Mouse (Mus musculus): ENCODE data around the gene Dnah1.
A peak's percentile ranks its signal among the peaks of the same experiment; 100 is the strongest.

The Dnah1 gene

DNA sequence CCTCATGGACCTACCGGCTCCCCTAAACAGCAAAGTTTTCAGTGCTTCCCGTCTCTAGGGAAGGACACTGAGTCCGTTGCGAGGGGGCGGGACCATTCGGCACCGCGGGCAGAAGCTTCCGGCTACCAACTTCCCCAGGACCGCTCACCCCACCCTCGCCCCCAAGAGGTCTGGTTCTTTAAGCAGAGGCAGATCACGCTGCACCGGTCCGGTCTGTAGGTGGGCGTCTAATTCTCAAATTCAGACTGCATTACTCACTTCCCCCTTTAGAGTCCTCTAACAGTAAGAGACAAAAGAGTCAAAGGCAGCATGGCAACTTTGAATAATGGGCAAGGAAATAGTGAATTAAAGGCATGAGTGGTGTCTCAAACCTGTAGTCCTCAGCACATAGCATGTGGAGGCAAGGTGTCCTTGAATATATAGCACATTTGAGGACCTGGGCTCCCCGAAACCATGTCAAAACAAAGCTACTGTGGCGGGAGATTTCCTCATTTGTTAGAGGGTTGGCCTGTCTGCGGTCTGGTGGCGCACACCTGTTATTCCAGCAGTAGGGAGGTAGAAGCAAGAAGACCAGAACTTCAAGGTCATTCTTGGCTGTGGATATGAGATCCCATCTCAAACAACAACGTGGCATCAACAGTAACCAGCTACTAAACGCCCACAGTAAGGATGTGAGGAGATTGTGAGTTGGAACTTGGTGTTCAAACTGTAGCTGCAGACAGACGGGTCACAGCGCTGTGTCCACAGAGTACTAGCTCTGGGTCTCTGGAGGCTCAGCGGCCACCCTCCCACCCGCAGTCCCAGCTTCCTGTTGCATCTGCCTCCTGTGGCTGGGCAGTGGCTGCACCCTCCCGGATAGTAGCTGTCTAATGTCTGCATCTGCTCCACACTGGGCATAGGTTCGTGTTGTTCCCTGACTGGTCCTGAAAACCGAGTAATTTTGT lies at the start of gene Dnah1:
TSS of gene Dnah1 (minus strand) at position 48 of the 944 bp plus-strand sequence.
- peak; percentile 10 for DNase-seq (ENCODE audit: low spot score)

- DNase-seq (ENCODE audit: low spot score), result no peak
These were observed 45.7 kb upstream of the Dnah1 start for GRCm38 (mm10) chr14:31369377-31369776.

DNA sequence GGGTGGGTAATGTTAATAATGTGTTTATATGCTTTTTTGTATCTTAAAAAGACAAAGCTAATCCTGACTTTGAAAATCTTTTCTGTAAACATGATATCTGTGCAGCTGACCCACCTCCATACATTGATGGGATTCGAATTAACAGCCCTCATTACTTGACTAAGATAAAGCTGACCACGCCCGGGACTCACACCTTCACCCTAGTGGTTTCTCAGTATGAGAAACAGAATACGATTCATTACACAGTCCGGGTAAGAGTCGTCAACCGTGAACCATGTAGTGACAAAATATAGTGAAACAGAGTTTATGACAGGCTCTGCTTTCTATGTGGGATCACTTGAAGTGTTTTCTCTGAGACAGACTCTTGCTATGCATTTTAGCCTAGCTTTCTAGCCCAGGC lies 44.3 kb upstream of the Dnah1 start:
- no peak for DNase-seq (ENCODE audit: low spot score)

- DNase-seq (ENCODE audit: low spot score), result no peak
These were observed 41.7 kb upstream of the Dnah1 start for GRCm38 (mm10) chr14:31365350-31365749.

DNA sequence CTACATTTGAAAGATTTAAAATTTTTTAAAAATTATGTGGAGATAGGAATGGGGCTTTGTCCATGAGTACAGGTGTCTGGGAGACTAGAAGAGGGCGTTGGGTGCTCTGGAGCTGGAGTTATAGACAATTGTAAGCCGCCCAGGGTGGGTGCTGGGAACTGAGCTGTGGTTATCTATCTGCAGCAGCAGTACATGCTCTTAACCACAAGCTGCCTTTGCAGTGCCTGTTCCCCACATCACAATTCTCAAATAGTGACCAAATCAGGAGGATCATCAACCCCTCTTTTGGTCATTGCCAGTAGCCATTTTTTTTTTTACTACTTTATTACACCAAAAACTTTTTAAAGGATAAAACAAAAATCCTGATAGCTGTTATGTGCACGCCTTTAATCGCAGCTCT lies 40.9 kb upstream of the Dnah1 start:
- no peak for DNase-seq (ENCODE audit: low spot score)

- no peak for DNase-seq (ENCODE audit: low spot score)
These were observed 38.5 kb upstream of the Dnah1 start for GRCm38 (mm10) chr14:31362236-31362635.

DNA sequence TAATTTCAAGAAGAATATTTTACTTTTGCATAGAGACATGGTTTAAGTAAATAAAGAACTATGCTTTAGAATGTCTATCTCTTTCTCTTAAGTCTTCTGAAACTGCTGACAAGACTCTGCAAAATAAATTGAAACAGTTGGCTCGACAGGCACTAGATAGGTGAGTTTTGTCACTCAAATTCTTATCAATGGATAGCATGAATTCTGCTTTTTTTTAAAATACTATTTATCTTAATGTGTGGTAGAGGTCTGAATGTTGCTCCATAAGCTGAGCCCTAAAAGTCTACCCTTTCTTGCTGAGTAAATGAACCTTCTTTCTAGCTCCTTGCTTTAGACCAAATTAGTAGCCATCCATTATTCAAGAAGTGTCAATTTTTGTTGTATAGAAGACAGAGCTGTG lies 21.7 kb upstream of the Dnah1 start:
- DNase-seq (ENCODE audit: low spot score), result no peak

DNA sequence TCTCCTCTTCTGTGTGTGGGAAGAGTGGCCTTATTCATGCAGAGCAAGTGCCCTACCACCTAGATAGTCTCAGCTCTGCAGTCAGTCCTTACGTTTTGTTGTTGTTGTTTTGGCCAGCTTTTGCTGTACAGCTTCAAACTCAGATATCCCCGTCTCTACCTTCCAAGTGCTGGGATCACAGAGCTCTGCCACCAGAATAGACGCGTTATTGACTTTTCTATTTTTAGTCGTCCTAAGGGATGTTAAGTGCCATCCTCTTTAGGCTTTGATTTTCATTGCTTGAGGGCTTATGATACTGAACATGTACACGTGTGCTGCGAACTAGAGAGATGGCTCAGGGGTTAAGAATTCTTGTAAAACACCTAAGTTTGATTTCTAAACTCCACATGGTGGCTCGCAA lies 19.5 kb upstream of the Dnah1 start:
- no peak for DNase-seq (ENCODE audit: low spot score)

GRCm38 (mm10) chr14:31337947-31338346 lies 14.3 kb upstream of the Dnah1 start:
- DNase-seq (ENCODE audit: low spot score), result no peak

- no peak for DNase-seq (ENCODE audit: low spot score)
These were observed 13.7 kb upstream of the Dnah1 start for GRCm38 (mm10) chr14:31337406-31337805.

DNA sequence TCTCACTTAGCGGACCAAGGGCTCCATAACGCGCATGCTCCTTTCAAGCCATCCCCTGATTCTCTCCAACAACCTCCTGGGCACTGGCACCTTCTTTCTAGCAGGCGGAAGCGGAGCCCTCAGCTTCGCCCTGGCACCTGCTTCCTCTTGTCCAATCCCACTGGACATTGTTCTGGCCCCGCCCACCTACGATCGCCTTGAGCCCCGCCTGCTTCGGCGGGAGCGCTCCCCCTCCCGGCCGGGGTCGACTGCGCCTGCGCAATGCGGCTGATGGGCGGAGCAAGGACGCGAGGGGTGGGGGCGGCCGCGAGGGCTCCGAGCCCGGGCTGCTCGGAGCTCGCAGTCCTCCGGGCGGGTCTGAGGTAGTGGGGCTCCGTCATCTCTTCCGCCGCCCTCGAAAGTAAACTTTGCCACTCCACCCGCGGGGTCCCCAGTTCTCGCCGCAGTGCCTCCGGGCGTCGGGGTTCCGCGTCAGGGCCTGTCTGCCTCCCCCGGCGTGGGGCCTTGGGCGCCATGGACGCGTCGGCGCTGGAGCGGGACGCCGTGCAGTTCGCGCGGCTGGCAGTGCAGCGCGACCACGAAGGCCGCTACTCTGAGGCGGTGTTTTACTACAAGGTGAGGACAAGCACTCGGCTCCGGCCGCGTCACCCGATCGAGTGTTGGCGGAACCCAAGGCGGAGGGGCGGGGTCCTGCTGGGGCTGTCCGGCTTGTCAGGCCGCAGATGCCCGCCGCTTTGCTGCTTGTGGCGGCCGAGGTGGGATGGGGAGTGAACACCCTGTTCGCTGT lies 12.9 kb upstream of the Dnah1 start, which contains the start of gene Capn7:
TSS of gene Capn7 (plus strand) at position 270 of the 787 bp plus-strand sequence.
- DNase-seq (ENCODE audit: low spot score), result peak; percentile 98

- no peak for DNase-seq (ENCODE audit: low spot score)
These were observed 12.1 kb upstream of the Dnah1 start for GRCm38 (mm10) chr14:31335765-31336164.

GRCm38 (mm10) chr14:31330957-31331356 lies 7.3 kb upstream of the Dnah1 start:
- DNase-seq (ENCODE audit: low spot score), result no peak

GRCm38 (mm10) chr14:31329741-31330140 lies 6.0 kb upstream of the Dnah1 start:
- no peak for DNase-seq (ENCODE audit: low spot score)

GRCm38 (mm10) chr14:31327681-31328080 lies 4.0 kb upstream of the Dnah1 start:
- no peak for DNase-seq (ENCODE audit: low spot score)

DNA sequence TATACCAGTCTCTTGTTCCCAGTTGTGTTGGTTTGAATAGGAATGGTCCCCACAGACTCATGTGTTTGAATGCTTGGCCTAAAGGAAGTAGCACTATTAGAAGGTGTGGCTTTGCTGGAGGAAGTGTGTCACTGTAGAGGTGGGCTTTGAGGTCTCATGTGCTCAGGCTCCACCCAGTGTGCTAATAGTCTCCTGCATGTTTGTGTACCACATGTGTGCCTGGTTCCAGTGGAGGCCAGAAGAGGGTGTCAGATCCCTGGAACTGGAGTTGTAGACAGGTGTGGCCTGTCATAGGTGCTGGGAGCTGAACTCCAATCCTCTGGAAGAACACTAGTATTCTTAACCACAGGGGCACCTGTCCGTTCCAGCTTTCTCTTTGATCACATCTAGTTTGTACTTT lies 3.5 kb upstream of the Dnah1 start:
- DNase-seq (ENCODE audit: low spot score), result no peak

GRCm38 (mm10) chr14:31326770-31327169 lies 3.1 kb upstream of the Dnah1 start:
- no peak for DNase-seq (ENCODE audit: low spot score)

DNA sequence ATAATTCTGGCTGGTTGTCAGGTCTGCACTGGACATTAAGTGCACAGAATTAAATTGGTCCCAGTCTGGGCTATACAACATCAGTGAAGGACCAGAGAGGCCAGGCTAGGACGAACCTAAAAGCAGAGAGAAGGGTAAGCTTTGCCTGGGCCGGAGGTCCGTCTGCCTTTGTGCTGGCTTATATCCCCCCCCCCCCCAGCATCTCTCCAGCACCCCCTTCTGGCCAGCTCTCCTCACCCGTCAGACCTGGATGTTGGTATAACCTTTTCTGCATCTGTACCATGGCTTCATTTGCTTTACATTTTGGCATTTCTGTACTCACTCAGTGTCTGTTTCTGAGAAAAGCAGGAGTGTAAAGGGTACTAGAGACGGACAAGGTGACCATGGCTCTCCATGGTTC lies 1.9 kb upstream of the Dnah1 start:
- no peak for DNase-seq (ENCODE audit: low spot score)

DNA sequence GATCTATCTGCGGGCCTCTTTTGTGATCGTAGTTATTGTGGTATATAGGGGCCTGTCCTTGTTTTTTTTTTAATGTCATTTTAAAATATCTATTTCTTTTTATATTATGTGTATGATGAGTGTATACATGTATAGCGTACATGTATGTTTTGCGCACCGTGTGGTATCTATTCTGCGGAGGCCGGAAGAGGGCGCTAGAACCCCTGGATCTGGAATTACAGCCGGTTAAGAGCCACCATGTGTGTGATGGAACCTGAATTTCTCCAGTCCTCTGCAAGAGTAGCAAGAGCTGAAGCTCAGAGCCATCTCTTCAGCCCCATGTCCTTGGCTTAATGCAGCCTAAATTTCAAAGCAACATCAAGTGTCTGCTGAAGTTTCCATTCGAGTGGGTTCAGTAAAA lies 1.2 kb upstream of the Dnah1 start:
- DNase-seq (ENCODE audit: low spot score), result no peak

DNA sequence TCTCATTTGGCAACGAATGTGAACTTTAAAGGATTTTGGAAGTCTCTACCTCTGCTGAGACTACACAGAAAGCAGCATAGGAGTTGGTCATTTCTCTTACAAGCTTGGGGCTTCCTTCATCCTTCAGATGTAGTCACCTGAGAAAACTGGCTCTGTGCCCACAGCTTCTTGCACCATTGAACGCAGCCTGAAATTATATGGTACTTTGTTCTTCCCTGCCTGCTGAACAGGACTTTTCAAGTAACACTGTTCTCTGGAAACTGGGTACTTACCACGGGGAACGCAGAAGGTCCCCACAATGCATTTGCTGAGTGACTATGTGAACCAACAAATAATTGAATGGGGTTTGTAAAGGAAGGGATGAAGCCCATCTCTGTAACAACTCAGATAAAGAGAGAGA lies 507 bp downstream of the Dnah1 start:
- no peak for DNase-seq (ENCODE audit: low spot score)

DNA sequence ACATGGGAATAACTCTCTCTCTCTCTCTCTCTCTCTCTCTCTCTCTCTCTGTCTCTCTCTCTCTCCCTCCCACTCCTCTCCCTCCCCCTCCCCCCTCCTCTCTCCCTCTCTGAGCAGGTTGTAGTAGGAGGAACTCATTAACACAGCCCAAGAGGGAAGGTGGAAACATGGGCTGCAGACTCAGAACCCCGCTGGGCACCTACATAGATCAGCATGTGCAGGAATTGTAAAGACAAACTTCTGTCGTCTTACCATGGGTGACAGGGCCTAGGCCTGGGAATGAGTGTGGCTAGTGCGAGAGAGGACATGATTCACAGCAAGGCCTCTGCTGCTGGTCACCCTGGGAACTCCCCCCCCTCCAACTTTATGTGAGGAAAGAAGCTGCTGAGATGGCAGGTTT lies 1.5 kb downstream of the Dnah1 start:
- no peak for DNase-seq (ENCODE audit: low spot score)

GRCm38 (mm10) chr14:31321181-31321580 lies 2.5 kb downstream of the Dnah1 start:
- DNase-seq (ENCODE audit: low spot score), result no peak

- no peak for DNase-seq (ENCODE audit: low spot score)
These were observed 4.2 kb downstream of the Dnah1 start for GRCm38 (mm10) chr14:31319546-31319945.

All from ovary, postnatal 10 days (tissue).